Mouse (Mus musculus): Measurements from ENCODE around the gene Tas1r1.
A peak's percentile ranks its signal among the peaks of the same experiment; 100 is the strongest.
"Not testable (repeated sequence)": the region's sequence is repeated elsewhere in the genome, so short reads cannot be mapped to it uniquely, and the experiment has no call there.

Gene Tas1r1

DNA sequence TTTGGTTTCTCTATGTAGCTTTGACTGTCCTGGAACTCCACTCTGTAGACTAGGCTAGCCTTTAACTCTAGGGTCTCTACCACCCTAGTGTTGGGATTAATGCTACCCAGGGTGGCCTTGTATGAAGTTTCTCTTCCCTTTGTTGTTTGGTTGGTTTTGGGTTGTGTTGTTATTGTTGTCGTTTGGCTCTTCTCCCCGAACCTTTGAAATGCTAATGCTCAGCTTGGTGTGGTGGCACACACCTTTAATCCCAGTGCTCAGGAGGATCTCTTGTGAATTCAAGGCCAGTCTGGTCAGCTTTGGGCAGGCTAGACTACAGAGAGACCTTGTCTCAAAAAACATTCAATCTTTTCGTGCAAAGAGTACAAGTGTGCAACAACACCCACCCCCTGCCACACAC lies 4.8 kb upstream of the Tas1r1 start:
- DNase-seq: no peak

DNA sequence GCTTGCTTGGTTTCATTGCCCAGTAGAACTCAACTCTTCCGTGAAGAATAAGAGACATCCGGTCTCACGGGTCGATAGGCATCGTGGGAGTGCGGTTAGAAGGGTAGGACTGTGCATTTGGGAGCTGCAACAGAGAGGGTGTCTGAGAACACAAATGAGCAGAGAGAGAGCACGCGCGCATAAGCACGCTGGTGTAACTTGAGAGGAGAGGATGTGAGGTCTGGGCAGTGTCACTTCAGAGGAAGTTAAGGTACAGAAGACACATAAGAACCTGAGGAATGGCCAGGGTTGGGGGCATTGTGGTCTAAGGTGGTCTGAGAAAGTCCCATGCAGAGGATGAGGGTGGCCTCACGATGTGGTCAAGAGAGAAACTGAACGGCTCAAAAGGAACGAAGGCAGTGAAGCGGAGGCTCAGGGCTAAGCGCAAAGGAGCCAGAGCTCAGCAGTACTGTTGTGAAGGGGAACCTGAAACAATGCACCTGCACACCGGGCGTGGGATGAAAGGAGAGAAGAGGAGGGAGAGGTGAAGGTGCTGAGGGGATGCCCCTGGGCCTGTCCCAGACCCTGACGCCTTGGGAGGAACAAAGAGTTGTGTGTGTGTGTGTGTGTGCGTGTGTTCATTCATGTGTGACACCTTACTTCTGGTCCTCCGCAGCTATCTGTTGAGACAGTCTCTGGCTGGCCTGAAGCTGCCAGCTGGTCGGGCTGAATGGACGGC lies 3.7 kb upstream of the Tas1r1 start:
- no peak for DNase-seq

DNA sequence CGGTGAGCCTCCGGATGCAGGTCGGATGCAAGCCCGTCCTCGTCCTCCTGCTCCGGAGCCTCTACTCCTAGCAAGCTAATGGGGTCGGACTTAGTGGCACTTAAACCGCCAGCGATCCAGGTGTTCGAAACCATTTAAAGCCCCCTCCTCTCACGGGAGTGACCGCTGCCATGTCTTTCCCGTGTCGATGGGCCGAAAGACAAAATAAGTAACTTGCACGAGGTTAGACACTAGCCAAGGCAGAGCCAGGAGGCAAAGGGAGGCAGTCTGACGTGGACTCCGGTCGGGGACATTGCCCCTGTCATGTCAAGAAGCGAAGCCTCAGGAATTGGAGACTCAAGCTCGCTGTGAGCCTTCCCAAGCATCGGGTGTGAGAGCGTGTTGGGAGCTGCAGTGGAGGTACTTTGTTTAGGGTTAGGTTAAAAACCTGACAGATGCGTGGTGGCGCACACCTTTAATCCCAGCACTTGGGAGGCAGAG lies 1.5 kb upstream of the Tas1r1 start:
- no peak for DNase-seq

DNA sequence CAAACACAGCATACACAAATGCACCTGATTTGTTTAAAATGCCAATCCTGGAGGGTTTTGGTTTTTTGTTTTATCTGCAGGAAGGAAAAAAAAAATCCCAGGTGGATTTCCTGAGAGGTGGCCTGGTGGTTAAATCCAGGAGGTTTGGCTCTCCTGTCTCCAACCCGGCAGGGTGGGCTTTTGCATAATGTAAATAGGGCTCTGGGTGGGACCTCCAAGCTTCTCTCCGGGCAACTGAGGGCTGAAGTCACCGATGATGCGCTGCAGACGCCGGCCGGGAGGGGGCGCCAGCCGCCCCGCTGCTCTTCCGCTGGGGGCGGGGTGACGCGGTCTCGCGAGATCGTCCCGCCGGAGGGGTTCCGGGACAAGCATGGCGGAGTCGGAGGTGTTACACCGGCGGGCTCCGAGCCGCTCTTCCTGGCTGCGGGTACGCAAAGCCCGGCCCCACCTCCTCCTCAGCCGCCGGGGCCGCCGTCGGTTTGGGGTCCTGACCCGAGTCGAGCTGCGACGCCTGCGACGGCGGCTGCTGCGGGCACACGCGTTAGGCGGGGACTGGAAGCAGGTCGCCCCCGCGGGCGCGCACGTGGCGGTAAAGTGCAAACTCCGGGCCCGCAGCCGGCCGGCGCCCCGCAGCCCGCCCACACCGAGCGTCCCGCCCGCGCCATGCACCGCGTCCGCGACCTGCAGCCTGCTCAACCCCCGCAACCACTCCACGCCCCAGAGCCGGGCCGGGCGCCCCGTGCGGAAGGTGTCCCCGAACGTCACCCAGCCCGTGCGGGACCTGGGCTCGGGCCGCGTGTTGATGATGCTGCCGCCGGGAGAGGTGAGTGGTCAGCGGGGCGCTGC lies 840 bp upstream of the Tas1r1 start, which contains the start of gene Nol9:
Nol9 (plus strand) TSS at position 337 of the 846 bp plus-strand sequence.
- peak; percentile 84 for DNase-seq

DNA sequence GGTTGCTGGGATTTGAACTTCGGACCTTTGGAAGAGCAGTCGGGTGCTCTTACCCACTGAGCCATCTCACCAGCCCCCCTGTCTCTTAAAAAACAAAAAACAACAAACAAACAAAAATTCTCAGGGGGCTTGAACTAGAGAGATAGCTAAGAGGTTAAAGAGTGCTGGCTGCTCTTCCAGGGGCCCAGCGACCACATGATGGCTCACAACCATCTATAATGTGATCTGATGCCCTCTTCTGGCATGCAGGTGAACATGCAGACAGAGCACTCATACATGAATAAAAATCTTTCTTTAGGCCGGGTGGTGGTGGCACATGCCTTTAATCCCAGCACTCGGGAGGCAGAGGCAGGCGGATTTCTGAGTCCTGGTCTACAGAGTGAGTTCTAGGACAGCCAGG lies 1.9 kb downstream of the Tas1r1 start:
- not testable (repeated sequence) for DNase-seq

DNA sequence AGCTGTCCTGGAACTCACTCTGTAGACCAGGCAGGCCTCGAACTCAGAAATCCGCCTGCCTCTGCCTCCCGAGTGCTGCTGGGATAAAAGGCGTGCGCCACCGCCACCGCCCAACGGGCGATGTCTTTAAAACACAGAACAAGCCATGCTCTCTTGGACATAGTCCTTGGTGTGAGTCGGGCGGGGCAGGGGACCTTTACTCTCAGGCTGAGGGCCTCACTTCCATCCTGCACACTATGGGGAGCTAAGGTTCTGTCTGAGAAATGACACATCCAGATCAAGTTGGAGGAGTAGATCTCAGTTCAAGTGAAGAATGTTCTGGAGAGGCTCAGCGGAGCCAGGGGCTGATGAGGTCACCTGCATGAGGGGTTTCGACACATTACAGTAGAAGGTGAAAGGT lies 5.4 kb downstream of the Tas1r1 start:
- DNase-seq: no peak

DNA sequence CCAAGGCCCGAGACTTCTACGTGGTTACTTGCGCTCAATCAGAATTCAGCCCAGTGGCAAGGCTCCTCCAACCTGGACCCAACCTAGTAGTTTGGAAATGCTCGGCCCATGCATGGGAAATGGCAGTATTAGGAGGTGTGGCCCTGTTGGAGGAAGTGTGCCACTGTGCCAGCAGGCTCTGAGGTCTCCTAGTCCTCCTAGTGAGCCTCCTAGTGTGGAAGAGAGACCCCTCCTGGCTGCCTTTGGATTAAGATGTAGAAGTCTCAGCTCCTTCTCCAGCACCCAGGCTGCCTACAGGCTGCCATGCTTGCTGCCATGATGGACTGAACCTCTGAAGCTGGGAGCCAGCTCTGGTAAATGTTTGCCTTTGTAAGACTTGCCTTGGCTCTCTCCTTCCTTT lies 8.4 kb downstream of the Tas1r1 start:
- no peak for DNase-seq

DNA sequence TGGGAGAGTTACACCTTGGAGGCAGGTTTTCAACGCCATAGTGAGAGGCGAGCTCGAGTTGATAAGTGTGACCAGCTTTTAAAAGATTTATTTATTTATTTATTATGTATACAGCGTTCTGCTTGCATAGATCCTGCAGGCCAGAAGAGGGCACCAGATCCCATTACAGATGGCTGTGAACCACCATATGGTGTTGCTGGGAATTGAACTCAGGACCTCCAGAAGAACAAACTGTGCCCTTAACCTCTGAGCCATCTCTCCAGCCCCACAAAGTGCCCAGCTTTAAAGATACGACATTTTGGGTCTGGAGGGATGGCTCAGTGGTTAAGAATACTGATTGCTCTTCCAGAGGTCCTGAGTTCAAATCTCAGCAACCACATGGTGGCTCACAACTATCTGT lies 9.3 kb downstream of the Tas1r1 start:
- DNase-seq: no peak

DNA sequence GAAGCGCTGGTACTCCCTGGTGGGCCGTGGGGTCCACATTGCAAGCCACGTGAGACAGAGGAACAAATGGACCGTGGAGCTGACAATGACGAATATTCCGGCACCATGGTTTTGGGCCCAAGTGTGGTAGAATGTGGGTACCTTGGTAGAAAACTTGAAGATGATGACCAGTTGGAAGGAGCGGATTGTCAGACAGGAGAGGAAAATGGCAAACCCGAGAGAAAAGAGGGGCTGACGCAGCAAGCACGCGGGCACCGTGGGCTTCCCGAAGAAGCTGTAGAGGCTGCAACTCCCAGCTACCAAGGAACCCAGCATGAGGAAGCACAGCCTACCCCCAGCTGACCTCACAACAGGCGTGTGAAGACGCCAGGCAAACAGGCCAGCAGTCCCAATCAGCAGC lies 9.9 kb downstream of the Tas1r1 start:
- no peak for DNase-seq

DNA sequence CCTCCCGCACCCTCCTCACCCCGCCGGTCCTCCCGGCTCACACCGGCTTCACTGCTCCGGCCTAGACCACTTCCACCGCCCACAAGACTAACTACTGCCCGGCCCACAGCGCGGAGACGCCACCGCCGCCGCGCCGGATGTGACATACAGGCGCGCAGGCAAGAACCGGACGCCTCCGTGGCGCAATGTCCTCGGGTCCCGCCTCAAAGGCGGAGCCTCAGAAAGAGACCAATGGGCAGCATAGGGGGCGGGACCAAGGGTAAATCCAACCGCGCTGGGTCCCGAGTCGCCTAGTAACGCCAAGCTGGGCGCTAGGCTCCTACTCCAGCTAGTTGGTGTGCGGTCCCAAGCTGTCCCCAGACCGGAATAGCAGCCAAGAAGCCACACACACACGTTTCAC lies 10.8 kb downstream of the Tas1r1 start, which contains the start of gene Zbtb48:
Zbtb48 (minus strand) TSS at position 148 of the 400 bp plus-strand sequence.
- peak; percentile 92 to 93 for DNase-seq

DNA sequence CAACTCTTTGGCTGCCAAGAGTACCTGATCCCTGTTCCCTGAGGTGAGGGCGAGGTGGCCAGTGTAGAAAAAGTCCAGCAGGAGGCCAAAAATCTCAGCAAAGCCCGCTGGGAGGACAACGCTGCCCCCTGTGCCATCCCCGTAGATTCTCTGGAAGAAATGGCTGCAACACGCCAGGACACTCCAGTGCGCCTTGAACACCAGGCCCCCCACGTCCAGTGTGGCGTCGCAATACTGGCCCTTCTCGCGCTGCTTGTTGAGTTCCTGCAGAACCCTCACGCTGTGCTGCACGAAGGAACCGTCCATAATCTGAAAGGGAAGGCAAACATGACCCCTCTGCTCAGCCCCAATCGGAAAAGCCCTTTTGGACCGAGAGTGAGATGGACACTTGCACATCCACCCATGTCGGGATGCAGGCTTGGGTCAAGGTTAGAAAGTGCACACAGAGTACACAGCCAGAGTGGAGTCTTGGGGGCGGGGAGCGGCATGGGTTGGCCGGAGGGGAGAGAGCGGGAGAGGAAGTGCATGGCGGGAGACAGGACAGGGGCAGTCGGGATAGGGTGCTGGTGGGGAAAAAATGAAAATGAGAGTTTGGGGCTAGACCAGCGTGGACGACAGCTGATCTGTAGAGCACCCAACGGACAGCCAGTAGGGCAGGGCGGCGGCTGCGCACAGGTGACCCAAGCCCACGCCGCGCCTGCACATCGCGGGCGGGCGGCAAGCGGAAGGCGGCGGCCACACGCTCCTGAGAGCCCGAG lies 11.4 kb downstream of the Tas1r1 start:
- DNase-seq: peak in 1 of 2 experiments; percentile 32

DNA sequence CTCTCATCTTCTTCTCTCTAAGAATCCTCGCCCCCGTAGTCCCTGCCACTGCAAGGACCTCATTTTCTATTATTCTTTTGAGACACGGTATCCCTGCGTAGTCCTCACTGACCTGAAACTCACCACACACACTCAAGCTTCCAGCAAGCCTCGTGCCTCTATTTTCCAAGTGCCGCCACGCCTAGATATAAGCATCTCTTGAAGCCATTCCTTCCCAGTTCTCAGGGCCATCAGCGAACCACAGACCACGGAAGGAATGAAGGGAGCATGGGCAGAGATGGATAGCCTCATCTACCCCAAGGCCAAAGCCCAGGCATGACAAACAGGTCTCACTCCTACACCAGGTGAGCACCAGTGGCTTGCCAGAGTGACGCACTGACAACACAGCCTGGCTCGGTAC lies 13.8 kb downstream of the Tas1r1 start:
- DNase-seq: no peak

DNA sequence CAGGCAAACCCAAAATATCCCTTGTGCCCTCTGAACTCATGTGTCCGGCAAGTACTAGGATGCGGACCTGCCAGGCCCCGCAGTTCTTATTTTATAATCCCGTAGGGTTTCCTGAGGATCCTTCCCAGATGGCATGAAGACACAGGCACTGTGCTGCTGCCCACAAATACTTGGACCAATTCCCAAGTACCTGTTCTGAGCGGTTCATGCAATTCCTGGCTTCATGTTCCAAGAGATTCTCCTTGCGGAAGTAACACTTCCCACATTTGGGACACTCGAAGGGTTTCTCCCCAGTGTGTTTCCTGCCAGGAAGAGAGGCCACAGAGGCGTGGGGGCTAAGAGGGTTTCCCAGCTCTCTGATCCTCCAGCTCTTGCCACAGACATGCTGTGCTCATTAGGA lies 15.9 kb downstream of the Tas1r1 start:
- DNase-seq: no peak

DNA sequence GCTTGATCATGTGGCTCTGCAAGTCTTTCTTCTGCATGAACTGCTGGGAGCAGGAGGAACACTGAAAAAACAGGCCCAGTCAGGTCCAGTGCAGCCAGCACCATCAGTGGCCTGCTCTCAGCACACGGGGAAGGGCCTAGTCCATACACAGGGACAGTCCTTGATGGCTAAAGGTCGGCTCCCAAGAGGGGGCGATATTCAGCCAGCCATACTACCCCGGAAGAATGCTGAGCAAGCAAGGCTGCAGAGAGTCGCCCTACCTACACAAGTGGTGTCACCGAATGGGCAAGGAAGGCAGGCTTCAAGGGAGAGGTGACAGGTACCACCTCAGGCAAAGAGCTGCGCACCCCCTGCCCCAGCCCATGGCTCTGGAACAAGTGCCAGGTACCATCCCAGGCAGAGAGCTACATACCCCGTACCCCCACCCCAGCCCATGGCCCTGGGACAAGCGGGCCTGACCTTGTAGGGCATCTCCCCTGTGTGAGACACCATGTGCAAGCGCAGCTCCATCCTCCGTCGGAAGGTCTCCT lies 16.7 kb downstream of the Tas1r1 start:
- DNase-seq: no peak

DNA sequence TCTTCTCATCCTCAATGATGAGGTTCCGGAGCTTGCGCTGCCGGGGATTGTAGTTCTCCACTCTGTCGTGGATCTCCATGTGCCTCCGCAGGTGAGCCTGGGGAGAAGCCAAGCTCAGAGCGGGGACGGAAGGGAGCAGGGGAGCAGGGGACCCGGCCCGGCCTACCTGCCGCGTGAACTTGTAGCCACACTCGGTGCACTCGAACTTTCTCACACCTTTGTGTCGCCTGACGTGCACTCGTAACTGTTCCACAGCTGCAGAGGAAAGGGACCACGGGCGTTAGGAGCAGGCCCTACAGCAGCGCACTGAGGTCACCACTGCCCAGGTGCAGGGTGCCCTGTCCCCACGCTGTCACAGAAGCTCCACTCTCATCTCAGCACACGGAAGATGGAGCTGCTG lies 18.3 kb downstream of the Tas1r1 start:
- DNase-seq: no peak

DNA sequence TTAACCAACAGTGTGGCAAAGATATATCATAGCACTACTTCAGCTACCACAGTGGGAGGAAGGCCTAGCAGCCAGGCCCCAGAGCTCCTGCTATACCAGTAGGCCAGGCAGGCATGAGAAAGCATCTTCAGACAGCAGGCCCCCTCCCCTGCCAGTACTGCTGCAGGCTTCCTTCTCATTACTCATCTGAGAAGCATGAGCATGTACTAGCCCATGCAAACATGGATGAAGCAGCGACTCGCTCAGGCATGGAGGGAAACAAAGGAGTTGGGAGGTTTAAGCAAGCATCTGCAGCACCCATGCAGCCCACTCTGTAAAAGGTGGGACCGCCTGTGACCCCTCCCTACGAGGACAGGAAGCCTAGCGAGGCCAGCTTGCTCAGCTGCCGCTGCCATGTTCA lies 19.3 kb downstream of the Tas1r1 start:
- DNase-seq: no peak

DNA sequence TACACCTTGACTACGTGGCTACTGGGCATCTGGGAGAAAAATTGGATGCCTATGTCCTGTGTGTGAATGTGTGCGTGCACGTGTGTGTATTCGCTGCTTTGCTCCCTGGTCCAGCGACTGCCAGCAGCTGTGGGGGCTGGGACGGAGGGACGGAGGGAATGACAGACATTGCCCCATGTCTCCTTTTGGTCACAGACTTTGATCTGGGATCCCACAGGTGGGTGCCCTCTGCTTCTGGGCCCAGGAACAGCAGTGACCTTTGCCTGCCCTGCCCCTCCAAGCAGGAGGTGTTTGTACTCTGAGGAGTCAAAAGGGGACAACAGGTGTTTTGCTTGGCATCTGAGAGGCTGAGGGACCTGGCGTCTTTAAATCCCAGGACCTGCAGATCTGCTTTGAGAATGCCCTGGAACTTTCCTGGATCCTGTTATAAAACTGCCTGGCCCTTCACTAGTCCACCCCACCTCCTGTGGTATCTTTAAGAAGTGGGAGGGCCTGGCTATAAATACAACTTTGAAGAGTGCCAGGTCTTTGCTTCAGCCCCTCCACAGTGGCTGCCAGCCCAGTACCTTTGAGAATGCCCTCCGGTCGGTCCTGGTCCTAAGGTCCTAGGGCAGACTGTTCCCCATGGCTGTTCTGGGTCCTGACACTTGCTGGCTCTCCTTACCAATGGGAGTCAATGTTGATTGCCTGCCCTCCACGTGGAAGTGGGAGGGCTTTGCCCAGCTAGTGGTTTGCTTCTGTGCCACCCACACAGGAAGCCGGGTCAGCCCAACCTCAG lies 25.1 kb downstream of the Tas1r1 start:
- no peak for DNase-seq

DNA sequence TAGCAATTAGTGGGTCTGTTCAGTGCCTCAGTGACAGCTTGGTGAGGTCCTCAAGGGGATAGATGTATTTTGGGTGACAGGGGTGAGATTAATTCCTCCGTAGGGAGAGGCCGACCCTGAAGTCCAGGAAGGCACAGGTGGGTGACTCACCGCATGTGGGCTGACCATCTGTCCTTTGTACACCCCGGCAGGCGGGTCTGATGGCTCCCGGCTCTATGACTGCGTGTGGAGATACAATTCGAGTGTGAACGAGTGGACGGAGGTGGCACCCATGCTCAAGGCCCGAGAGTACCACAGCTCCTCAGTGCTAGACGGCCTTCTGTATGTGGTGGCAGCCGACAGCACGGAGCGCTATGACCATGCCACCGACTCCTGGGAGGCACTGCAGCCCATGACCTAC lies 26.3 kb downstream of the Tas1r1 start:
- no peak for DNase-seq

DNA sequence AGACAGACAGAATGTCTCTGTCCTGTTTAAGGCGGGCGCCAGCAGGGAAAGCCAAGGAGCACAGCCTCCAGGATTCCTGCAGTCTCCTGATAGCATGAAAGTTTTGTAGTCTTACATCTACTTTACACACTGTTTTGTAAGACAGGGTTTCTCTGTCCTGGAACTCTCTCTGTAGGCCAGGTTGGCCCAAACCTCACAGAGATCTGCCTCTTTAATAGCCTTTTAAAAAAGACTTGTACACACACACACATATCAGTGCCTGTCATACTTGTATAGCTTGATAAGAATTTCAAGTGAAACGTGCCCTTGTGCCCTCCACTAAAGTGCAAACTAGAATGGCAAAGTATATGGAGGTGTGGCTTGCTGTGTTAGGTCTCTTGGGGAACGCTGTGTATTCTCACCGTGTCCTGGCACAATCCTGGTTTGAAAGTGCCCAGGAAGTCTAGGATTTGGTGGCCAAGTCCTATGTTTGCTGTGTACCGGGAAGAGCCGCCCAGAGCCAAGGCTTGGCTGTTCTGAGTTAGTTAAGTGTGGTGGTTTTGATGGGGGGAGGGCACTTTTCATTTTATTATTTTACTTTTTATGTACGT lies 27.1 kb downstream of the Tas1r1 start:
- no peak for DNase-seq

DNA sequence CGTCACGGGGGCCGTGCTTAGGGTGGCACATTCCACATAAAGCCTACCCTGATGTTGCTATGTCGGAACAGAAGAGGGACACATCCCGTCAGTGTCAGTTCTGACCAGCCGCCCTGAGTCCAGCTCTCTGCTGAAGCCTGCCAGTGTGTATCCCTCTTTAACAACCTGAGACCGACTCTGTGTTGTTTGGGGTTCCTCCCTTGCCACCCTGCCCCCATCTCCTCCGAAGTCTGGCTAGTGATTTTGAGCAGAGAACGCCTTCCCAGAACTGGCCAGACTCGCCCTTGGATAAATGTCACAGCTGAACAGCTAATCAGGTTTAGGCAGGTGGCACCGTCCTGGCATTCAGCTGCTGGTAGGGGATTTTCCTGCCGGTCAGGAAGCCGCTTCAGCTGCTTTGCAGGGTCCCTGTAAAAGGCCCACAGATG lies 27.6 kb downstream of the Tas1r1 start:
- DNase-seq: no peak

DNA sequence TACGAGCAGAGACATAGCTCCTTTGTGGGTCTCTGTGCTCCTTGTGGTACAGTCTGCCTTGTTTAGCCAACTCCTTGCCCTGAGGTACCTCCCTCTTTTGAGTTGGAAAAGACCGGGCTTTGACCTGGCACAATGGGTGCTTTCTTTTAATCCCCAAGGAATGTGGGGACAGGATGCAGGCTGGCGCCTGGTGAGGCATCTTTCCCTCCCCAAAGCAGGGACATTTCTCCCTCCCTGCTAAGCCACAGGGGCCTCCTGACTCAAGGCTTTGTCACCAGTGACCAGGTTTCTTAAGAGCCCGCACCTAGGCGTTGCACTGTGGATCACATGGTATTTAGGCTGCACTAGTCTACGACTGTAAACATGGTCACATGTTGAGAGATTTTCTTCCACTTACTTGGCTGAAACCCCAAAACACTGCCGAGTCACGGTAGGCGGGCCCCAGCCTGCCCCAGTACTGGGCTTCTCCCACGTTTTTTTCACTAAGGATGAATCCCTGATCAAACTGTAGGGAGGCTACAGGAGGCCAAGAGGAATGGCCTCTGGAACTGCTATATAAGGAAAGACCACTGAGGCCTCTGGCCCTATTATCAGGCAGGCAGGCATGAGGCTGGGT lies 28.2 kb downstream of the Tas1r1 start:
- no peak for DNase-seq
